Mouse (Mus musculus): ENCODE results near the gene Olfr119. TPM values are rescaled to one million over a fixed set of nuclear protein-coding genes. Genes with fewer than 3 reads are reported as not detected.
"Not testable (repeated sequence)": the region's sequence is repeated elsewhere in the genome, so short reads cannot be mapped to it uniquely, and the experiment has no call there.

Gene Olfr119
- polyA plus RNA-seq (2016; fragmentation: Nextera tagmentation; extraction: Ambion mirVana), result not detected in 2 replicates

DNA sequence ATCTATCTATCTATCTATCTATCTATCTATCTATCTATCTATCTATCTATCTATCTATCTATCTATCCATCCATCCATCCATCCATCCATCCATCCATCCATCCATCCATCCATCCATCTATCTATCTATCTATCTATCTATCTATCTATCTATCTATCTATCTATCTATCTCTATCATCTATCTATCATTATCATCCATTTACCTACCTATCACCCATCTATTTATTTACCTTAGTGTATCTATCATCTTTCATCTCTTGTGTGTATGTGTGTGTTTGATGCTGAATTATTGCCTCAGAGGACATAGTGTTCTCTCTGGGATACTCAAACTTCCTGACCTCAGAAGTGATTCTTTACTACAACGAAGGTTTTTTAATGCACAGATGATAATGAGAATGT is at the start of gene Olfr119:
Gene Olfr119, plus strand, starts transcription at position 301 of the 400 bp plus-strand sequence.
- H3K9me3 ChIP-seq; H3K27me3 ChIP-seq; H3K9ac ChIP-seq (replicated peaks); H3K36me3 ChIP-seq; ATAC-seq (ENCODE audit: low FRiP score, low read depth); H3K4me2 ChIP-seq (replicated peaks); H3K4me1 ChIP-seq; H3K4me3 ChIP-seq; H3K27ac ChIP-seq (replicated peaks): not testable (repeated sequence)
- 78% methylated on average over 1 of the region's 1 CpGs for WGBS

DNA sequence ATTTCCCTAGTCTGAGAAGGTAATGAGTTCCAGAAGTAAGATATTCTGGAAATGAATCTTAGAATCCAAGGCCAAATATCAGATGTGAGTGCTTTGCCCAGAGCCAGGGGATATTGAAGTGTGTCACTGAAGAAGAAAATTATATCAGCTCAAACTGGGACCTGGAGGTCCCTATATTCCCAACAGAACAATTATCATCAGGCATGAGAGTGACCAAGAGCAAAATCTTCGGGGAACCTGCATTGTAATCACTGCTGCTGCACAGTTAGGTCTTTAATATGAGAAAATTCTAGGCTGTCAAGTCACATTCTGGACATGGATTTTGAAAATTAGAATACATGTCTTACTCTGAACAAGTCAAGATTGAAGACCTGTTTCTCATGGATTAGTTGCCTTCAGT is 32.7 kb upstream of the Olfr119 start, which contains the start of gene Olfr117:
Gene Olfr117, minus strand, starts transcription at position 101 of the 400 bp plus-strand sequence.
- Histone ChIP-seq H3K27ac (replicated peaks) (no peak within 1 kb of the TSS), H3K4me3 (no peak within 1 kb of the TSS), H3K27me3 (no peaks in the 10 kb centered on the region), H3K9ac (replicated peaks) (no peak within 1 kb of the TSS), H3K4me1 (no peaks in the 10 kb centered on the region), H3K4me2 (replicated peaks) (no peak within 1 kb of the TSS), H3K9me3 (no peaks in the 10 kb centered on the region), H3K36me3 (no peaks in the 10 kb centered on the region)
- no peak for ATAC-seq (ENCODE audit: low FRiP score, low read depth)
- 78% methylated on average over 1 of the region's 1 CpGs for WGBS

DNA sequence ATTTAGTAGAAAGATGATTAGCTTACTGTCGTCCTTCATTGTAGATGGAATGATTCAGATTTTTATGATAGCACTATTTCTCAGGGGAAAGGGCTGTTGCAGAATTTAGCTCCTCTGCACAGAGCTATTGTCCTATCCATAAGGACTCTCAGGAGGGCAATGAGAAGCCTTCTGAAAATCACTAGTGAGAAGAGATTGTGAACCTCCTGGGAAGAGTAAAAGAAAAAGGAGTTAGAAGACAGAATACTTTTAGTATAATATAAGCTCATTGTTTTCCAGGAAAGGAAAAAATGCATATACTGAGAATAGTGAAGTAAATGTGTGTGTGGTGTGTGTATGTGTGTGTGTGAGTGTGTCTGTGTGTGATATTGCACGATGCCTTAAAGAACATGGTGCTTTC is 29.7 kb upstream of the Olfr119 start, which contains the start of gene Olfr118:
Gene Olfr118, plus strand, starts transcription at position 301 of the 400 bp plus-strand sequence.
- Histone ChIP-seq H3K9ac (replicated peaks) (no peak within 1 kb of the TSS), H3K9me3 (no peaks in the 10 kb centered on the region), H3K4me1 (no peaks in the 10 kb centered on the region), H3K4me3 (no peak within 1 kb of the TSS), H3K27ac (replicated peaks) (no peak within 1 kb of the TSS), H3K27me3 (no peaks in the 10 kb centered on the region), H3K36me3 (no peaks in the 10 kb centered on the region), H3K4me2 (replicated peaks) (no peak within 1 kb of the TSS)
- no peak for ATAC-seq (ENCODE audit: low FRiP score, low read depth)
- 70% methylated on average over 2 of the region's 2 CpGs for WGBS

DNA sequence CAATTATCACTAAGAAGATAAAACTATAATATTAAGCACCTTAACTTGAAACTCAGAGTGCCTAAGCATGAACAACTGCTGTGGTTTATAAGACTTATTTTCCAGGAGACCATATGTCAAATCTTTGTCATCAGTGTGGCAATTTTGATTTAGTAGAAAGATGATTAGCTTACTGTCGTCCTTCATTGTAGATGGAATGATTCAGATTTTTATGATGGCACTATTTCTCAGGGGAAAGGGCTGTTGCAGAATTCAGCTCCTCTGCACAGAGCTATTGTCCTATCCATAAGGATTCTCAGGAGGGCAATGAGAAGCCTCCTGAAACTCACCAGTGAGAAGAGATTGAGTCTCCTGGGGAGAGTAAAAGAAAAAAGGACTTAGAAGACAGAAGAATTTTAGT is 25.1 kb downstream of the Olfr119 start, which contains the start of gene Olfr120:
Gene Olfr120, plus strand, starts transcription at position 301 of the 400 bp plus-strand sequence.
- Histone ChIP-seq H3K4me1 (no peaks in the 10 kb centered on the region), H3K9ac (replicated peaks) (no peak within 1 kb of the TSS), H3K36me3 (no peaks in the 10 kb centered on the region), H3K4me3 (no peak within 1 kb of the TSS), H3K27me3 (no peaks in the 10 kb centered on the region), H3K4me2 (replicated peaks) (no peak within 1 kb of the TSS), H3K27ac (replicated peaks) (no peak within 1 kb of the TSS), H3K9me3 (no peaks in the 10 kb centered on the region)
- no peak for ATAC-seq (ENCODE audit: low FRiP score, low read depth)
- WGBS, result 70% methylated on average over 1 of the region's 1 CpGs

DNA sequence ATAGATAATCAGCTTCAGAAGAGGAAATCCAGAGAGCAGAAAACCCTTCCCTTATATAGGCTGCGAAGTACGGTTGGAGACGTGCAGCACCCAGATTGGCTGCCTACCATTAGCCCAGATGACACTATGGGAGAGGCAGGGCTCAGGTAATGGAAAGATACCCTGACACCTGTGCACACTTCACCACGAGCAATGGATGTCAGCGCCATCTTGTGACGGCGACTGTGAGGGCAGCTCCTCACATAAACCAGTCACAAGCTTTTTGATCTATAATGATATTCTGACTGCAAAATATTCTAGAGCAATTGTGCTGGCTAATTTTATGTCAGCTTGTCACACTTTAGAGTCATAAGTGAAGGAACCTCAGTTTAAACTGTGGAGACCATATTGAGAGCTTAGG is 41.7 kb downstream of the Olfr119 start:
- H3K4me3 ChIP-seq, result no peak overlapping the region
- WGBS, result 58% methylated on average over 7 of the region's 7 CpGs
- H3K27me3 ChIP-seq, result no peaks in the 10 kb centered on the region
- H3K4me2 ChIP-seq (replicated peaks), result no peak overlapping the region
- H3K9ac ChIP-seq (replicated peaks), result no peak overlapping the region
- no peak overlapping the region for H3K27ac ChIP-seq (replicated peaks)
- ATAC-seq (ENCODE audit: low FRiP score, low read depth), result no peak
- no peaks in the 10 kb centered on the region for H3K4me1 ChIP-seq
- no peaks in the 10 kb centered on the region for H3K9me3 ChIP-seq
- H3K36me3 ChIP-seq, result no peaks in the 10 kb centered on the region

Other genes with a start within 250 kb of the Olfr119 start
- gene Olfr109, start 237.6 kb upstream of the Olfr119 start, polyA plus RNA-seq (2016; fragmentation: Nextera tagmentation; extraction: Ambion mirVana), result not detected in 2 replicates
- gene H2-M2, start 213.0 kb upstream of the Olfr119 start, polyA plus RNA-seq (2016; fragmentation: Nextera tagmentation; extraction: Ambion mirVana), result not detected in 2 replicates
- not detected in 2 replicates for gene Olfr110, start 204.1 kb upstream of the Olfr119 start, polyA plus RNA-seq (2016; fragmentation: Nextera tagmentation; extraction: Ambion mirVana)
- not detected in 2 replicates for gene Olfr111, start 188.5 kb upstream of the Olfr119 start, polyA plus RNA-seq (2016; fragmentation: Nextera tagmentation; extraction: Ambion mirVana)
- not detected in 2 replicates for gene Olfr112, start 127.1 kb upstream of the Olfr119 start, polyA plus RNA-seq (2016; fragmentation: Nextera tagmentation; extraction: Ambion mirVana)
- not detected in 2 replicates for gene Olfr113, start 118.9 kb upstream of the Olfr119 start, polyA plus RNA-seq (2016; fragmentation: Nextera tagmentation; extraction: Ambion mirVana)
- gene Olfr114, start 103.8 kb upstream of the Olfr119 start, polyA plus RNA-seq (2016; fragmentation: Nextera tagmentation; extraction: Ambion mirVana), result not detected in 2 replicates
- gene Olfr115, start 69.5 kb upstream of the Olfr119 start, polyA plus RNA-seq (2016; fragmentation: Nextera tagmentation; extraction: Ambion mirVana), result not detected in 2 replicates
- gene Olfr116, start 69.4 kb upstream of the Olfr119 start, polyA plus RNA-seq (2016; fragmentation: Nextera tagmentation; extraction: Ambion mirVana), result not detected in 2 replicates
- gene Olfr117, start 32.8 kb upstream of the Olfr119 start, polyA plus RNA-seq (2016; fragmentation: Nextera tagmentation; extraction: Ambion mirVana), result not detected in 2 replicates
- gene Olfr118, start 29.6 kb upstream of the Olfr119 start, polyA plus RNA-seq (2016; fragmentation: Nextera tagmentation; extraction: Ambion mirVana), result not detected in 2 replicates
- not detected in 2 replicates for gene Olfr120, start 25.2 kb downstream of the Olfr119 start, polyA plus RNA-seq (2016; fragmentation: Nextera tagmentation; extraction: Ambion mirVana)
- not detected in 2 replicates for gene Olfr121, start 52.3 kb downstream of the Olfr119 start, polyA plus RNA-seq (2016; fragmentation: Nextera tagmentation; extraction: Ambion mirVana)
- not detected in 2 replicates for gene Olfr122, start 72.0 kb downstream of the Olfr119 start, polyA plus RNA-seq (2016; fragmentation: Nextera tagmentation; extraction: Ambion mirVana)
- not detected in 2 replicates for gene Olfr123, start 97.0 kb downstream of the Olfr119 start, polyA plus RNA-seq (2016; fragmentation: Nextera tagmentation; extraction: Ambion mirVana)
- gene Olfr124, start 103.3 kb downstream of the Olfr119 start, polyA plus RNA-seq (2016; fragmentation: Nextera tagmentation; extraction: Ambion mirVana), result not detected in 2 replicates
- not detected in 2 replicates for gene Olfr125, start 136.4 kb downstream of the Olfr119 start, polyA plus RNA-seq (2016; fragmentation: Nextera tagmentation; extraction: Ambion mirVana)
- gene Olfr126, start 150.9 kb downstream of the Olfr119 start, polyA plus RNA-seq (2016; fragmentation: Nextera tagmentation; extraction: Ambion mirVana), result not detected in 2 replicates
- not detected in 2 replicates for gene Olfr127, start 203.9 kb downstream of the Olfr119 start, polyA plus RNA-seq (2016; fragmentation: Nextera tagmentation; extraction: Ambion mirVana)
- not detected in 2 replicates for gene Olfr128, start 224.0 kb downstream of the Olfr119 start, polyA plus RNA-seq (2016; fragmentation: Nextera tagmentation; extraction: Ambion mirVana)